Mouse (Mus musculus) forebrain, postnatal 0 days (tissue): ENCODE data around the gene Nudt21. TPM values are rescaled to one million over a fixed set of nuclear protein-coding genes. Genes with fewer than 3 reads are reported as not detected.

ENCODE experiments used
- ATAC-seq: fragments of 200-750 bp; cut with Nextera tagmentation; 2 replicates; pipeline ENCODE4 v1.8.0; 2017; ENCODE audit warnings: mild to moderate bottlenecking, moderate library complexity
- DNase-seq: peaks from one replicate; pipeline ENCODE4 v3.0.0-alpha.2; 2015
- H3K27ac ChIP-seq: fragments of 300-500 bp; sonication (generic); 2 replicates; pipeline ENCODE4 v1.5.1; 2014; ENCODE audit warnings: low read depth, mild to moderate bottlenecking, antibody characterized with exemption, low read length, moderate library complexity, mixed read lengths
- H3K27me3 ChIP-seq: fragments of 300-500 bp; sonication (generic); 2 replicates; pipeline ENCODE4 v1.6.1; 2014; ENCODE audit warnings: mild to moderate bottlenecking, low read length, mixed read lengths; ENCODE audit not compliant: insufficient read depth
- H3K36me3 ChIP-seq: fragments of 300-500 bp; sonication (generic); 2 replicates; pipeline ENCODE4 v1.6.1; 2014; ENCODE audit warnings: mild to moderate bottlenecking, moderate library complexity; ENCODE audit not compliant: insufficient read depth
- H3K4me1 ChIP-seq: fragments of 300-500 bp; sonication (generic); 2 replicates; pipeline ENCODE4 v1.6.1; 2014; ENCODE audit warnings: antibody characterized with exemption; ENCODE audit not compliant: insufficient read depth
- H3K4me2 ChIP-seq: fragments of 300-500 bp; sonication (generic); 2 replicates; pipeline ENCODE4 v1.6.1; 2014; ENCODE audit warnings: low read depth, mild to moderate bottlenecking, moderate library complexity
- H3K4me3 ChIP-seq: fragments of 300-500 bp; sonication (generic); 2 replicates; pipeline ENCODE4 v1.5.1; 2014; ENCODE audit warnings: low read depth, low read length, mixed read lengths
- H3K9ac ChIP-seq: fragments of 300-500 bp; sonication (generic); 2 replicates; pipeline ENCODE4 v1.6.1; 2014; ENCODE audit warnings: mild to moderate bottlenecking
- H3K9me3 ChIP-seq: fragments of 300-500 bp; sonication (generic); 2 replicates; pipeline ENCODE4 v1.6.1; 2016; ENCODE audit warnings: low read length
- CTCF ChIP-seq: sonication (generic); IDR thresholded peaks from 2 replicates; pipeline ENCODE4 v1.5.1; 2016; ENCODE audit warnings: antibody characterized with exemption, control low read depth, low read depth
- WGBS: fragments of 180-500 bp; shearing (Covaris S2); extraction: QIAGEN DNeasy Blood & Tissue Kit; methylation state at CpG from one replicate; pipeline ENCODE4 v1.1.7; 2014; 5-methylcytosine and 5-hydroxymethylcytosine counted together
- polyA plus RNA-seq: library from polyadenylated mRNA; unstranded; fragments of >200 nt; fragmentation: Nextera tagmentation; extraction: Ambion mirVana; gene quantifications from 2 replicates; pipeline ENCODE4 v1.2.1, GENCODE M21; 2015
- total RNA-seq: library from RNA; depleted of rRNA; stranded (reverse); fragments of >200 nt; gene quantifications from 2 replicates; pipeline ENCODE4 v1.2.3, GENCODE M21; 2014

Gene Nudt21
- total and polyA plus RNA-seq, 2 experiments from 2014 or later = 104 to 110 TPM

- peaks cover 76% of the 10 kb centered on the region for H3K36me3 ChIP-seq
- H3K4me1 ChIP-seq = no peaks in the 10 kb centered on the region
- DNase-seq (no peak), ATAC-seq (no peak)
- H3K4me3 ChIP-seq = no peak overlapping the region
- no peaks in the 10 kb centered on the region for H3K27me3 ChIP-seq
- no peak overlapping the region for H3K9ac ChIP-seq
- no peak for TF ChIP-seq CTCF
- H3K9me3 ChIP-seq = no peaks in the 10 kb centered on the region
- WGBS = 99% methylated on average over 2 of the region's 2 CpGs
- no peak overlapping the region for H3K27ac ChIP-seq
- no peak overlapping the region for H3K4me2 ChIP-seq
Observed at GRCm38 (mm10) chr8:93975358-93975757, 61.5 kb downstream of the Nudt21 start.

GRCm38 (mm10) chr8:93974602-93975186 lies 62.1 kb downstream of the Nudt21 start:
- WGBS = 89% methylated on average over 11 of the region's 11 CpGs
- no peak overlapping the region for H3K27ac ChIP-seq
- no peaks in the 10 kb centered on the region for H3K4me1 ChIP-seq

GRCm38 (mm10) chr8:93973831-93974375 lies 62.9 kb downstream of the Nudt21 start:
- Histone ChIP-seq H3K36me3 (peaks cover 70% of the 10 kb centered on the region), H3K27me3 (no peaks in the 10 kb centered on the region), H3K4me1 (no peaks in the 10 kb centered on the region), H3K27ac (no peak overlapping the region), H3K4me2 (no peak overlapping the region), H3K4me3 (no peak overlapping the region), H3K9me3 (no peaks in the 10 kb centered on the region), H3K9ac (no peak overlapping the region)
- no peak for TF ChIP-seq CTCF
- 93% methylated on average over 13 of the region's 13 CpGs for WGBS
- DNase-seq (no peak), ATAC-seq (no peak)

More at GRCm38 (mm10) chr8:93974602-93975186, 62.1 kb downstream of the Nudt21 start:
- ATAC-seq (no peak), DNase-seq (no peak)
- no peak for TF ChIP-seq CTCF
- no peak overlapping the region for H3K4me2 ChIP-seq
- peaks cover 76% of the 10 kb centered on the region for H3K36me3 ChIP-seq
- H3K27me3 ChIP-seq = no peaks in the 10 kb centered on the region
- no peaks in the 10 kb centered on the region for H3K9me3 ChIP-seq
- no peak overlapping the region for H3K9ac ChIP-seq
- no peak overlapping the region for H3K4me3 ChIP-seq

- 72% methylated on average over 14 of the region's 14 CpGs for WGBS
- no peak for TF ChIP-seq CTCF
- Histone ChIP-seq H3K9me3 (no peaks in the 10 kb centered on the region), H3K4me2 (no peak overlapping the region), H3K4me3 (no peak overlapping the region), H3K4me1 (no peaks in the 10 kb centered on the region), H3K27me3 (no peaks in the 10 kb centered on the region), H3K36me3 (peaks cover 68% of the 10 kb centered on the region), H3K9ac (no peak overlapping the region), H3K27ac (no peak overlapping the region)
- ATAC-seq = peak; percentile 42; the same call in 1 of the 2 replicates
- peak; percentile 40 for DNase-seq
Observed at GRCm38 (mm10) chr8:93972971-93973734, 63.7 kb downstream of the Nudt21 start.

DNA sequence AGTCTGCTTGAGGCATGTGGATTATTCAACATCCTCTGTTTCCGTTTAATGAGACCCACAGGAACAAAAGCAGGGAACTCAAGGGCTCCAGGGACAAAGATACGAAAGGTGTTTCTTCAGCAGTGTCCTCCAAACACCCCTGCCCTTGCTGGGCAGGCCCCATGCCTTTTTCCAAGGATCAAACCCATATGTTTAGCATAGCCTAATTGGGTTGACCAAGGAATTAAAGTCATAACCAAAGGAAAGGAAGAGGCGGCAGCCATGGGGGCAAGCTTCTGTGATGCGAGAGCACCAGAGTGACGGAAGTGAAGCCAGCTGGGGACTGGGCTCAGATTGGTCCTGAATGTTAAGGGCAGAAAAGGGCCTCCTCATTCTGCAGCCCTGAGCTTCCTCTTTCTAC lies 64.6 kb downstream of the Nudt21 start:
- no peak for TF ChIP-seq CTCF
- H3K36me3 ChIP-seq = peaks cover 76% of the 10 kb centered on the region
- H3K4me1 ChIP-seq = no peaks in the 10 kb centered on the region
- WGBS = 79% methylated on average over 5 of the region's 5 CpGs
- no peaks in the 10 kb centered on the region for H3K9me3 ChIP-seq
- H3K4me2 ChIP-seq = no peak overlapping the region
- ATAC-seq = no peak
- no peaks in the 10 kb centered on the region for H3K27me3 ChIP-seq
- H3K9ac ChIP-seq = no peak overlapping the region
- no peak overlapping the region for H3K4me3 ChIP-seq
- DNase-seq = no peak
- no peak overlapping the region for H3K27ac ChIP-seq

GRCm38 (mm10) chr8:93971451-93971850 lies 65.4 kb downstream of the Nudt21 start:
- Histone ChIP-seq H3K27ac (no peak overlapping the region), H3K27me3 (no peaks in the 10 kb centered on the region), H3K4me3 (no peak overlapping the region), H3K36me3 (peaks cover 81% of the 10 kb centered on the region), H3K9ac (no peak overlapping the region), H3K4me2 (no peak overlapping the region), H3K4me1 (no peaks in the 10 kb centered on the region), H3K9me3 (no peaks in the 10 kb centered on the region)
- TF ChIP-seq CTCF = no peak
- WGBS = 90% methylated on average over 10 of the region's 10 CpGs
- DNase-seq = no peak
- no peak for ATAC-seq
